Mouse (Mus musculus): ENCODE measurements around the gene Zfp706. TPM values are rescaled to one million over a fixed set of nuclear protein-coding genes. Genes with fewer than 3 reads are reported as not detected.

Gene Zfp706
- 18.6 and 21.1 TPM in 2 replicates for polyA plus RNA-seq (2012)

GRCm38 (mm10) chr15:37007233-37007958 lies at the start of gene Zfp706:
TSS of gene Zfp706 (minus strand) at chr15:37007773.
- no peak for TF ChIP-seq GATA1 (IDR thresholded peaks at IDR 0.05; ENCODE audit: low read length)

- TF ChIP-seq GATA1 (IDR thresholded peaks at IDR 0.05; ENCODE audit: low read length): no peak
Observed at GRCm38 (mm10) chr15:37054582-37054981, 47.0 kb upstream of the Zfp706 start.

- no peak for TF ChIP-seq GATA1 (IDR thresholded peaks at IDR 0.05; ENCODE audit: low read length)
Observed at GRCm38 (mm10) chr15:37053085-37053762, 45.7 kb upstream of the Zfp706 start.

- no peak for TF ChIP-seq GATA1 (IDR thresholded peaks at IDR 0.05; ENCODE audit: low read length)
Observed at GRCm38 (mm10) chr15:37047403-37047802, 39.8 kb upstream of the Zfp706 start.

- no peak for TF ChIP-seq GATA1 (IDR thresholded peaks at IDR 0.05; ENCODE audit: low read length)
Observed at GRCm38 (mm10) chr15:37046586-37046985, 39.0 kb upstream of the Zfp706 start.

GRCm38 (mm10) chr15:37046131-37046530 lies 38.6 kb upstream of the Zfp706 start:
- TF ChIP-seq GATA1 (IDR thresholded peaks at IDR 0.05; ENCODE audit: low read length): no peak

GRCm38 (mm10) chr15:37045456-37045855 lies 37.9 kb upstream of the Zfp706 start:
- TF ChIP-seq GATA1 (IDR thresholded peaks at IDR 0.05; ENCODE audit: low read length): no peak

- no peak for TF ChIP-seq GATA1 (IDR thresholded peaks at IDR 0.05; ENCODE audit: low read length)
Observed at GRCm38 (mm10) chr15:37042559-37042958, 35.0 kb upstream of the Zfp706 start.

- no peak for TF ChIP-seq GATA1 (IDR thresholded peaks at IDR 0.05; ENCODE audit: low read length)
Observed at GRCm38 (mm10) chr15:37041214-37041613, 33.6 kb upstream of the Zfp706 start.

- no peak for TF ChIP-seq GATA1 (IDR thresholded peaks at IDR 0.05; ENCODE audit: low read length)
Observed at GRCm38 (mm10) chr15:37038666-37039065, 31.1 kb upstream of the Zfp706 start.

GRCm38 (mm10) chr15:37037704-37038103 lies 30.1 kb upstream of the Zfp706 start:
- TF ChIP-seq GATA1 (IDR thresholded peaks at IDR 0.05; ENCODE audit: low read length): no peak

- no peak for TF ChIP-seq GATA1 (IDR thresholded peaks at IDR 0.05; ENCODE audit: low read length)
Observed at GRCm38 (mm10) chr15:37036481-37037156, 29.0 kb upstream of the Zfp706 start.

- no peak for TF ChIP-seq GATA1 (IDR thresholded peaks at IDR 0.05; ENCODE audit: low read length)
Observed at GRCm38 (mm10) chr15:37034155-37034554, 26.6 kb upstream of the Zfp706 start.

- no peak for TF ChIP-seq GATA1 (IDR thresholded peaks at IDR 0.05; ENCODE audit: low read length)
Observed at GRCm38 (mm10) chr15:37033431-37033830, 25.9 kb upstream of the Zfp706 start.

GRCm38 (mm10) chr15:37031334-37032150 lies 24.0 kb upstream of the Zfp706 start:
- no peak for TF ChIP-seq GATA1 (IDR thresholded peaks at IDR 0.05; ENCODE audit: low read length)
